Mouse (Mus musculus): Measurements from ENCODE around the gene Fam163b.

Fam163b gene

GRCm38 (mm10) chr2:27087581-27087980, 54.7 kb downstream of the Fam163b start:
- no peak for DNase-seq (ENCODE audit: low read depth, low spot score)

GRCm38 (mm10) chr2:27086483-27087010, 55.7 kb downstream of the Fam163b start:
- DNase-seq (ENCODE audit: low read depth, low spot score) = no peak

- no peak for DNase-seq (ENCODE audit: low read depth, low spot score)
Observed at GRCm38 (mm10) chr2:27085801-27086200, 56.5 kb downstream of the Fam163b start.

- DNase-seq (ENCODE audit: low read depth, low spot score) = no peak
Observed at GRCm38 (mm10) chr2:27084963-27085362, 57.3 kb downstream of the Fam163b start.

- DNase-seq (ENCODE audit: low read depth, low spot score) = no peak
Observed at GRCm38 (mm10) chr2:27083761-27084475, 58.4 kb downstream of the Fam163b start.

GRCm38 (mm10) chr2:27079649-27080048, 62.6 kb downstream of the Fam163b start:
- peak; percentile 88 for DNase-seq (ENCODE audit: low read depth, low spot score)

- peak; percentile 73 for DNase-seq (ENCODE audit: low read depth, low spot score)
Observed at GRCm38 (mm10) chr2:27079152-27079584, 63.1 kb downstream of the Fam163b start, which contains the start of gene Adamtsl2. TSS of gene Adamtsl2 (plus strand) at chr2:27079379.

- no peak for DNase-seq (ENCODE audit: low read depth, low spot score)
Observed at GRCm38 (mm10) chr2:27078312-27078711, 64.0 kb downstream of the Fam163b start.

GRCm38 (mm10) chr2:27077655-27078244, 64.5 kb downstream of the Fam163b start:
- no peak for DNase-seq (ENCODE audit: low read depth, low spot score)

GRCm38 (mm10) chr2:27075485-27075884, 66.8 kb downstream of the Fam163b start:
- peak; percentile 58 for DNase-seq (ENCODE audit: low read depth, low spot score)

GRCm38 (mm10) chr2:27074804-27075203, 67.5 kb downstream of the Fam163b start:
- DNase-seq (ENCODE audit: low read depth, low spot score) = no peak

- no peak for DNase-seq (ENCODE audit: low read depth, low spot score)
Observed at GRCm38 (mm10) chr2:27073407-27073806, 68.9 kb downstream of the Fam163b start.

- DNase-seq (ENCODE audit: low read depth, low spot score) = no peak
Observed at GRCm38 (mm10) chr2:27071978-27072377, 70.3 kb downstream of the Fam163b start, which contains the start of gene Mymk. TSS of gene Mymk (minus strand) at chr2:27072179.

GRCm38 (mm10) chr2:27071137-27071536, 71.2 kb downstream of the Fam163b start:
- no peak for DNase-seq (ENCODE audit: low read depth, low spot score)

GRCm38 (mm10) chr2:27070247-27070813, 72.0 kb downstream of the Fam163b start:
- DNase-seq (ENCODE audit: low read depth, low spot score) = no peak

GRCm38 (mm10) chr2:27069646-27070045, 72.6 kb downstream of the Fam163b start:
- no peak for DNase-seq (ENCODE audit: low read depth, low spot score)

GRCm38 (mm10) chr2:27067996-27068395, 74.3 kb downstream of the Fam163b start:
- no peak for DNase-seq (ENCODE audit: low read depth, low spot score)

- DNase-seq (ENCODE audit: low read depth, low spot score) = no peak
Observed at GRCm38 (mm10) chr2:27067124-27067523, 75.2 kb downstream of the Fam163b start.
